Mouse (Mus musculus): ENCODE results near the gene Nktr. TPM values are rescaled to one million over a fixed set of nuclear protein-coding genes. Genes with fewer than 3 reads are reported as not detected.

Gene Nktr
- polyA plus RNA-seq, 1 experiment, result 36.6 TPM

DNA sequence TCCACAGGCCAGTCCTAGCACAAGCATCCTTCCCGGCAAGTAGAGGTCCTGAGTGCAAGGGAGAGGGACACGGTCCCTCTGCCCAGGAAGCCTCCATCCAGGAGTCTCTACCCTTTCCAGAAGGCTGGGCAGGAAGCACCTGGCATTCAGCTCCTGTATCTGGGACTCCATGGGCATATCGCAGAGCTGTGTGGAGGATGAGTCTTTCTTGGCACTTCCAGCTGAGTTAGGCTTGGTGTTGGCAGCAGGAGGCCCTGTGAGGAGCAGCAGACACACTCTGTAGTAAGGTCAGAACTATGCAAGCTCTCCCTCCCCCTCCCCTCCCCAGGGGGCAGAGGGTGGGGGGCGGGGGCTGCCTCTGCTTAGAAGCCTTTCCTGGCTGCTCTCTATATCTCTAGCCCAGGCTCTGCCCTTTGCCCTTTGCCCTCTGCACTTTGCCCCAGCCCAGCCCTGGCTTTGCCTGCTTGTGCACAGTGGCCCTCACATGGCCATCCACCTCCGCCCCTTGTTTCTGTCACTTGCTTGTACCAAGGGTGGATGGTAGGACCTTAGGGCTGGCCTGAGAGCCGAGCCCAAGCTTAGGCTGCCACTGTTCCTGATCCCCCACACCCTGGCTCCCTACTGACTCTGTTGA, 80.0 kb downstream of the Nktr start:
- H3K4me1 ChIP-seq (ENCODE audit: control insufficient read depth, insufficient read depth, insufficient read length), result no peaks in the 10 kb centered on the region
- no peak for DNase-seq (ENCODE audit: low read depth in 1 of 2, low spot score in 2 of 2)
- 72% methylated on average over 6 of the region's 6 CpGs for WGBS
- H3K27ac ChIP-seq (ENCODE audit: insufficient read depth, low read length), result no peak overlapping the region
- H3K36me3 ChIP-seq (ENCODE audit: control insufficient read depth, insufficient read depth, low read length), result no peaks in the 10 kb centered on the region
- no peak overlapping the region for H3K4me3 ChIP-seq (ENCODE audit: extremely low read depth, insufficient read depth, insufficient read length)
- TF ChIP-seq POLR2A (IDR thresholded peaks at IDR 0.05; ENCODE audit: low read depth, low read length) (no peak), CTCF (IDR thresholded peaks at IDR 0.05; ENCODE audit: extremely low read depth, insufficient read depth, insufficient read length, insufficient replicate concordance) (no peak)
- H3K27me3 ChIP-seq (ENCODE audit: control insufficient read depth, insufficient read depth, low read length), result no peaks in the 10 kb centered on the region

DNA sequence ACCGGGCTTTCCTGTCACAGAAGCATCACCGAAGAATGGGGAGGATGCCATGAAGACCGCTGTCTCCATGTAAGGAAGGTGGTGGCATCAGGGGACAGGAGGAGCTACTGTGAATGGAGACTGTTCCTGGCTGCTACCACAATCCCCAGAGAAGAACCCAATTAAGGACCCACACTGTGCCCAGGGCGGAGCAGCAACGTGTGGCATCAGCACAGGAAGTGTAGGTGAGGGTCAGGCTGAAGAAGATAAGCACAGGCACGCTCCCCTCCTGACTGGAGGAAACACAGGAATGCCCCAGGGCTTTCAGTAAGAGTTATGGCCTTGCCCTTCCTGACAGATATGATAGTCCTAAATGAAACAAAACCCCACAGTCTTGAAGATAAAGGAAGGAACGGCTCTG, 83.8 kb downstream of the Nktr start:
- Histone ChIP-seq H3K4me1 (ENCODE audit: control insufficient read depth, insufficient read depth, insufficient read length) (no peaks in the 10 kb centered on the region), H3K36me3 (ENCODE audit: control insufficient read depth, insufficient read depth, low read length) (no peaks in the 10 kb centered on the region), H3K27ac (ENCODE audit: insufficient read depth, low read length) (no peak overlapping the region), H3K27me3 (ENCODE audit: control insufficient read depth, insufficient read depth, low read length) (no peaks in the 10 kb centered on the region), H3K4me3 (ENCODE audit: extremely low read depth, insufficient read depth, insufficient read length) (no peak overlapping the region)
- TF ChIP-seq CTCF (IDR thresholded peaks at IDR 0.05; ENCODE audit: extremely low read depth, insufficient read depth, insufficient read length, insufficient replicate concordance) (no peak), POLR2A (IDR thresholded peaks at IDR 0.05; ENCODE audit: low read depth, low read length) (no peak)
- WGBS, result 48% methylated on average over 7 of the region's 7 CpGs
- no peak for DNase-seq (ENCODE audit: low read depth in 1 of 2, low spot score in 2 of 2)

Other genes with a start within 250 kb of the Nktr start
- gene Cck, start 223.5 kb upstream of the Nktr start, polyA plus RNA-seq (2012; rRNA removed), result not detected in 2 replicates
- 0.11 TPM in 1 of 2 replicates, not detected in the other for gene Lyzl4, start 77.1 kb upstream of the Nktr start, polyA plus RNA-seq (2012; rRNA removed)
- 7.2 and 8.0 TPM in 2 replicates for gene Vipr1, start 76.5 kb upstream of the Nktr start, polyA plus RNA-seq (2012; rRNA removed)
- gene Sec22c, start 13.7 kb upstream of the Nktr start, polyA plus RNA-seq (2012; rRNA removed), result 10.0 and 12.0 TPM in 2 replicates
- gene Ss18l2, start 8.8 kb upstream of the Nktr start, polyA plus RNA-seq (2012; rRNA removed), result 5.8 and 10.4 TPM in 2 replicates
- gene Zfp651, start 40.2 kb downstream of the Nktr start, polyA plus RNA-seq (2012; rRNA removed), result 3.7 and 4.7 TPM in 2 replicates
- gene Klhl40, start 58.4 kb downstream of the Nktr start, polyA plus RNA-seq (2012; rRNA removed), result not detected in 2 replicates
- 0.19 TPM in 1 of 2 replicates, not detected in the other for gene Hhatl, start 73.3 kb downstream of the Nktr start, polyA plus RNA-seq (2012; rRNA removed)
- gene Ccdc13, start 120.3 kb downstream of the Nktr start, polyA plus RNA-seq (2012; rRNA removed), result not detected in 2 replicates
- gene Higd1a, start 139.2 kb downstream of the Nktr start, polyA plus RNA-seq (2012; rRNA removed), result 3.4 and 4.1 TPM in 2 replicates
- 15.9 and 16.7 TPM in 2 replicates for gene Ackr2, start 179.2 kb downstream of the Nktr start, polyA plus RNA-seq (2012; rRNA removed)
- gene Cyp8b1, start 197.1 kb downstream of the Nktr start, polyA plus RNA-seq (2012; rRNA removed), result 0.12 and 0.25 TPM in 2 replicates
- 0.28 and 0.31 TPM in 2 replicates for gene Fam198a, start 231.8 kb downstream of the Nktr start, polyA plus RNA-seq (2012; rRNA removed)